Mouse (Mus musculus) common myeloid progenitor, adult 5-6 weeks (primary cell): Measurements from ENCODE around the gene Usp2. TPM values are rescaled to one million over a fixed set of nuclear protein-coding genes. Genes with fewer than 3 reads are reported as not detected.
A peak's percentile ranks its signal among the peaks of the same experiment; 100 is the strongest.

Experiments used
- ATAC-seq: replicated peaks from 2 replicates; pipeline ENCODE4 v1.8.0; 2016; ENCODE audit warnings: low read depth, mild to moderate bottlenecking, moderate TSS enrichment, inconsistent platforms; ENCODE audit not compliant: poor library complexity, severe bottlenecking
- total RNA-seq: library from RNA; stranded (forward); fragments of 200-1000, 187-1606 nt; gene quantifications from 2 replicates; pipeline ENCODE4 v1.2.3, GENCODE M21; 2017

Usp2 gene
- total RNA-seq, result 3.8 and 5.0 TPM in 2 replicates

DNA sequence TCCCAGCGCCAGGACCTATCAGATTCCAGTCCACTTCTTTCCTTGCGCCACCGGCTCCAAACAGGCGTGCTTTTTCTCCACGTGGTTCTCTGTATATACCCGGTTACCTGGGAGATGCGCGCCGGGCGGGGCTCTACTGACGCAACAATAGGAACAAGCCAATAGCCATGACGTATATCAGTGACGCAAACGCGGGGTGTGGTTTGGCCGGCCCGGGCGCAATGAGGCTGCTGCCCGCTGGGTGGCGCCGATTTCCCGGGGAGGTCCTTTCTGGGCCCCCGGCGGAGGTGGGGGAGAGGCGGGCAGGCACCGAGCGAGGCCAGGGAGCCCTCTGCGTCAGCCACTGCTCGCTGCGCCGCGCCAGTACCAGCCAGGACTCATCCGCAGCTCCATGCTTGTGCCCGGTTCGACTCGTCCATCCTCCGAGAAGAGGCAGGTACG is at the start of gene Usp2:
Usp2 (plus strand) TSS at position 237 of the 441 bp plus-strand sequence.
- peak; percentile 94 for ATAC-seq

DNA sequence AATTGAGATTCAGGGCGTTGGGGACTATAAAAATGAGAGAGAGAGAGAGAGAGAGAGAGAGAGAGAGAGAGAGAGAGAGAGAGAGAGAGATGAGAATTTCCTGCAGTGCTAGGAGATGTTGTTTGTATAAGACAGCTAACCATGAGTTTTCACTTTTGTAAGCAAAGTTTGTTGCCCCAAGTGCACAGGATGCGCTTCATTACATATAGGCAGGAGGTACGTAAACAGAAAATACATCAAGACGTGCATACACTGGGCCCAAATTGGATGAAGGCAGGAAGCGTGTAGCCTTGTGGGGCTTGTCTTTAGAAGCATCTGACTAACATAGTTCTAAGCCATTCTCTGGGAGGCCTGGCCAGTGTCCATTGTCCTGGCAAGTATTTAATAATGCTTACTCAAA is 49.0 kb upstream of the Usp2 start:
- no peak for ATAC-seq

DNA sequence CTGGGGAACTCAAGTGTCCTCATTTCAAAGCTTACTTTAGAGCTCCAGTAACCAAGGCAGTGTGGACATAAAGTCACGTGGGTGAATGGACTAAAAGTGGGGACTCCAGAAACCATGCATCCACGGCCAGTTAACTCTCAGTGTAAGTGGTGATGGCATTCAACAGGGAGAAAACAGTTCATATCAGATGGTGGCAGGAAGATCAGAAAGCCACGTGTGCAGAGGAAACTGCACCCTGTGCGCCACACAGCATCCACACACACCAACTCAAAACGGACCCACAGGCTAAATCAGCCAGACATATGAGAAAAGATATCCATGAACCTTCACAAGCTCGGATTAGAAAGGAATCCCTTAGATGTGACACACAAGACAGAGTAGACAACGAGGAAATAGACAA is 46.8 kb upstream of the Usp2 start:
- no peak for ATAC-seq

DNA sequence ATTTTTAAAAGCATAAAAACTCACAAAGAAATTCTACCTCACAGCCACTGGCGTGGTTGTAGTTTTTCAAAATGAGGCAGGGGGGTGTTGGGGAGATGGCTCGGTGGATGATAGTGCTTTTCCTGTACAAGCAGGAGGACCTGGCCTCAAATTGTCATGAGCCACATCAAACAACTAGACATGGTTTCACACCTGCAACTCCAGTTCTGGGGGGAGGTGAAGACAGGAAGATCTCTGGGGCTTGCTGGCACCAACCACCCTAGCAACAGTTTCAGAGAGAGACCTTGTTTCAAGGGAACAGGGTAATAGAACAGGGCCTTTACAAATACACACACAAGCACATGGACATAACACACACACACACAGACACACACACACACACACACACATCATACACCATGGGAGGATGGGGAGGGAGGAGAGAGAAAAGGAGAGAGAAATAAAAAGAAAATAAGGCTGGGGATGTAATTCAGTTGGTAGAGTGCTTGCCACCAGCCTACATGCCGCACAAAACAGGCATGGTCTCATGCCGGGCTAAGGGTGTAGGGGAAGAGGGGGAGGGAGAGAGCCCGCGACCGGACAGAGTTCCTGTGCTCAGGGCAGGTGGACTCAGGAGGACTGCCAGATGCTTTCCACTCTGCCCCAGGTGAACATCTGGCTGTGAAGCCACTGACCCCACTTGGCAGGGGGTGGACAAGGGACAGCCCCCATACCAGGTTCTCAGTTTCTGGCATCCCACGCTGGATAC is 44.5 kb upstream of the Usp2 start:
- no peak for ATAC-seq

DNA sequence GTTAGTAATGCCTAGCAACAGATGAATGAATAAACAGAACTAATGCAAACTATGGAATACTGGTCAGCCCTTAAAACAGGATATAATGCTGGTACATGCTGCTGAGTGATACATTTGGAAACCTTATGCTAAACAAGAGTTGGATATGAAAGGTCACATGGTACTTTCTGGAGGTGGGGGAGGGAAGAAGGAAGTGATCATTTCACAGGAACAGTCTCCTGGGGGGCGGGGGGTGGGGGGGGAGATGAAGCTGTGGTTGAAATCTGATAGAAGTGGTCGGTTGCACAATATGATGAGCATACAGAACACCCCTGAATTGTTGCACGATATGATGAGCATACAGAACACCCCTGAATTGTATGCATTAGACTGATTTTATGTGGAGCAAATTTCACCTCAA is 42.7 kb upstream of the Usp2 start:
- no peak for ATAC-seq

DNA sequence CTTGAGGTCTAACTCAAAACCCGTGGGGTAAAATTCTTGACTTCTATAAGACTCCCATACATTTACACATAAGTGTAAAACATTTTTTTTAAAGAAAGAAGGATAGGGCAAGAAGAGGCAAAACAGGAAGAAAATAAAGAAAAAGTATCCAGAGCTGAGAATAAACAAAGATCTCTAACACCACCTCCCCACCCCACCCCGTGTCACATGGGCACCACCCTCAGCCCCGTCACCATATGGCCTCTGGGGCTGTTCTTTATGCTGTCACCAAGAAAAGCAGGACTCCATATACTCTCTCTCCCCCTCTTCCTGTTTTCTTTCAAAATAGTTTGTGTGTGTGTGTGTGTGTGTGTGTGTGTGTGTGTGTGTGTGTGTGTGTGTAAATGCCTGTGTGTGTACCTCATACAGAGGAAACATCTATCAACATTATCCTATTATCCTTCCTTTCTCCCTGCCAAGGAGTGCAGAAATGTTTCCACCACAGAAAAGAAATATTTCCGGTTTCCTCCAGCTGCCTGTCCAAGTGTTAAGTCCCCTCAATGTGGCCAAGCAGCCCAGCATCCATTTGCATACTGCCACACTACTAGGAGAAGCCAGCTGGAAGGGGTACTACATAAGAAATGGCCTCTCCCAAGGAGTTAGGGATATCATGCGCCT is 37.1 kb upstream of the Usp2 start:
- ATAC-seq, result no peak

DNA sequence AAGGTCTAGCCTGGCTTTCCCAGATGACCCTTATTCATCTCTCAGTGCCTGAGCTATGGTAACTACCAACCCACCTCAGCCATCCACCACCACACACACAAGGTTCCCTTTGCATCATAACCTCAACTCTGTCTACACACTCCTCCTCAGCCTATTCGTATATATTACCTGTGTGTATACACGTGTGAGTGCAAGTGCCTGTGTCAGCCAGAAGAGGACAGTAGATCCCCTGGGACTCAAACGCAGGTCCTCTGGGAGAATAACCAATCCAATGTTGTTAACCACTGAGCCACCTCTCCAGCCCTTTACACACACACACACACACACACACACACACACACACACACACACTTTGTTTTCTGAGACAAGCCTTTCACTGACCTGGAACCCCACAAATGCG is 36.2 kb upstream of the Usp2 start:
- no peak for ATAC-seq

DNA sequence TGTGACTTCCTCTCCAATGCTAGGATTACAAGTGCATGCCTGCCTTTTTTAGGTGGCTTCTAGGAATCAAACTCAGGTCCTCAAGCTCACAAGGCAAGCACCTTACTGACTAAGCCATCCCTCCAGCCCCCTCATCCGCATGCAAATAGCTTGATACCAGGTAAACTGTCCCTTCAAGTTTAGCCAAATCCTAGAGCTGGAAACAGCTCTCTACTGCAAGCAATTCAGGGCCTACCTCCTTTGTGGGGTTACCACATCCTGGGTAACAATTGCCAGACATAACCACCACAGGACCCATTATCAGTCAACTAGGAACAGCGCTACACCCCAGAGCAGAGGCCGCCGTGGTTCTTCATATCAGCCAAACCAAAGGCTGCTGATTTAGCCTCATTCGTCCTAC is 35.7 kb upstream of the Usp2 start:
- peak; percentile 85 for ATAC-seq

DNA sequence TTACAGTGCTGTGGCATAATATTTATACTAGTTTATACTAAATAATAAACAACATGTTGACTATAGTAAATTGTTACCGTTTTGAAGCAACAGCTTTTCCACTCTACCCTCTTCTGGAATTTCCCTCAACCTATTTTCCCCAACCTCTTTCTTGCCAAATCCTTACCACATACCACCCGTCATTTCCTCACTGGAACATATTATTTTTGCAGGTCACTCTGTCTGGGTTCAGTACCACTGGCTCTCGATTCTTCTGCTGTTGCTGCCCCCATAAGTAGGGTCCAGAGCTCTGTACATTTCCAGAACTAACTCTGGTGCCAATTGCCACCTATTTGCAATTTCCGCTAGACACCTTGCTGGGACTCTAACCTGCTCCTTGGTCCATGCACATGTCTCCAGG is 34.9 kb upstream of the Usp2 start:
- no peak for ATAC-seq

DNA sequence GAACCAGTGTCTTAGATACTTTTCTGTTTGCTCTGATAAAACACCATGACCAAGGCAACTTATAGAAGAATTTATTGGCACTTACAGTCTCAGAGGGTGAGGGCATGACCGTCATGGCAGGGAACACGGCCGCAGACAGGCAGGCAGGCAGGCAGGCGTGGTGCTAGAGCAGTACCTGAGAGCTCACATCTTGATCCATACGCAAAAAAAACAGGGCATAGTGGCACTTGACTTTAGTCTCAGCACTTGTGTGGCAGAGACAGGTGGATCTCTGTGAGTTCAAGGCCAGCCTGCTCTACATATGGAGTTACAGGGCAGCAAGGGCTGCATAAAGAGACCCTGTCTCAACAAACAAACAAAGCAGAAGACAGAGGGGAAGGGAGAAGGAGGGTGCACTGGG is 33.5 kb upstream of the Usp2 start:
- ATAC-seq, result no peak

DNA sequence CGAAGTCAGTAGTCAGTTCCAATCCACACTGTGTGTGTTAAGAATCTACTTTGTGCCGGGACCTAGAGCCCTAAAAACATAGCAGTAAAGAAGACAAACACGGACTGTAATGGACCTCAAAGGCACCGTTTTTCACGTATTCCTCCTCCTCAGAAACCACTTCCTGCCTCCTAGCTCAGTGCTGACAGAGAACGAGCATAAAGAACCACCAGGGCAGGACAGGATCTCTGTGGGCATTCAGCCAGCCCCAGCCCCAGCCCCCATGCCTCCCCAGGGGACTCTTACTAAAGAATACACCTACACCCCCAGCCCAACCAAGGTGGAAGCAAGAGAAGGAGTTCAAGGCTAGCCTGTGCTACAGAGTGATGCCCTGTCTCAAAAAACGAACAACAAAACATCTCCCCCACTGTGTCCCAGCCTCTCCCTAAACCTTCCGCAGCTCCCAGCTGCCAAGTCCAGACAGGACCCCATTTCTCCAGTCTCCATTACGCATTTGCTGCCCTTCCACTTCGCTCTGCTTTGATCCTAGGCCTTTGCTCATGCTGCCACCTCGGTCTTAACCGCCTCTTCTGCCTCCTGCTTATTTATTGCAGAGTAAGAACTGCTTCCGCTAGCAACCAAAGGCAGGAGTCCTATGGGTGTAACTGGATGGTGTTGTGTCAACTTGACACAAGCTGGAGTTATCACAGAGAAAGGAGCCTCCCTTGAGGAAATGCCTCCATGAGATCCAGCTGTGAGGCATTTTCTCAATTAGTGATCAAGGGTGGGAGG is 32.7 kb upstream of the Usp2 start:
- ATAC-seq, result 0 out of 2 replicates have a peak, but pooled peaks have one; percentile 16

DNA sequence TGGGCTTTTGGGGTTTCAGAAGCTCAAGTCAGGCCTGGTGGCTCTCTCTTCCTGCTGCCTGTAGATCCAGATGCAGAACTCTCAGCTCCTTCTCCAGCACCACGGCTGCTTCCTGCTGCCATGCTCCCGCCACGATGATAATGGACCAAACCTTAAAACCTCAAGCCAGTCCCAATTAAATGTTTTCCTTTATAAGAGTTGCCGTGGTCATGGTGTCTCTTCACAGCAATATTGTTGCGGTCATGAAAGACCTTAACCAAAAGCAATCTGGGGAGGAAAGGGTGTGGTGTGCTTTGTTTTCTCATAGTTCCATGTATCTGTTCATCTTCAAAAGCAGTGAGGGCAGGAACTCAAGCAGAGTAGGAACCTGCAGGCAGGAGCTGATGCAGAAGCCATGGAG is 29.7 kb upstream of the Usp2 start:
- ATAC-seq, result no peak

DNA sequence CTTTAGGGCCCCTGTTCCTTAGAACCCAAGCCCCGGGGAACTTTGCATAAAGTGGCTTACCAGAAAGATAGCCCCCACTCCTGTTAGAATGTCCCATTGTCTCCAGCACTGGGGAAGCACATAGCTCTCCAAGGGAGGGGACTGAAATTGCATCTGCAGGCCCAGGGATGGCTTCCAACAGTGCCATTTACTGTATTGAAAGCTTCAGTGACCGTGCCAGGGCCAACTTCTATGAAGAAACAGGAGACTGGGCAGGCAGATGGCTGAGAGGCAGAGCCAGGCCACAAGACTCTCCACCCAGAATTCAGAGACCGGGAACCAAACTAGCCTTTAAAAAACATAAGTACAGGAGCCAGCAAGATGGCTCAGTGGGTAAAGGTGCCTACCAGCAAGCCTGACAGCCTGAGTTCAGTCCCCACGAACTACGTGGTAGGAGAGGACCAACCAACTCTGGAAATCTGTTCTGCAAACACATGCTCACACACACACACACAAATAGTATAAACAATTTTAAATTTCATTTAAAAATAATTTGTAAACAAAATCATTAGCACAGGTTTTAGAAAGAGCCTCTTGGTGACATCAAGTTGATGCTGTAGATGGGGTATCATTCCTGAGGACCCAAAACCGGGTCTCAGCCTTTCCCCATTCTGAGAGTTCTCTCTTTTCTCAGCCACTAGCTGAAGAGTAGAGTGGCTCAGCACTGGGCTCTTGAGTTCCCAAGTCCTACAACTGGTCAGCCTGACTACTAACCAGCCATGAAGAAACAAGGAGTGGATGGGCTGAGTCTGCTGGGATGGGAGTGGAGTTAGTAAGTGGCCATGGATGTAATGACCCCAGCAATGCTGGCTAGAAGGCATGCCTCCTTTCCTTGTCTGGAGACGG is 25.1 kb upstream of the Usp2 start:
- ATAC-seq, result no peak

DNA sequence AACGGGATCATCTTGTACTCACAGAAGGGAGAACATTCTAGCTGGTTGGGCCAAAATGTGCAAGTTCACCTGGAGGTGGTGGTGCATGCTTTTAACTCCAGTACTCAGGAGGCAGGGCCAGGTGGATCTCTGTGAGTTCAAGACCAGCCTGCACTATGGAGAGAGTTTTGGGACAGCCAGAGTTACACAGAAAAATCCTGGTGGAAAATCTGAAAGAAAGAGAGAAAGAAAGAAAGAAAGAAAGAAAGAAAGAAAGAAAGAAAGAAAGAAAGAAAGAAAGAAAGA is 24.5 kb upstream of the Usp2 start:
- ATAC-seq, result no peak

DNA sequence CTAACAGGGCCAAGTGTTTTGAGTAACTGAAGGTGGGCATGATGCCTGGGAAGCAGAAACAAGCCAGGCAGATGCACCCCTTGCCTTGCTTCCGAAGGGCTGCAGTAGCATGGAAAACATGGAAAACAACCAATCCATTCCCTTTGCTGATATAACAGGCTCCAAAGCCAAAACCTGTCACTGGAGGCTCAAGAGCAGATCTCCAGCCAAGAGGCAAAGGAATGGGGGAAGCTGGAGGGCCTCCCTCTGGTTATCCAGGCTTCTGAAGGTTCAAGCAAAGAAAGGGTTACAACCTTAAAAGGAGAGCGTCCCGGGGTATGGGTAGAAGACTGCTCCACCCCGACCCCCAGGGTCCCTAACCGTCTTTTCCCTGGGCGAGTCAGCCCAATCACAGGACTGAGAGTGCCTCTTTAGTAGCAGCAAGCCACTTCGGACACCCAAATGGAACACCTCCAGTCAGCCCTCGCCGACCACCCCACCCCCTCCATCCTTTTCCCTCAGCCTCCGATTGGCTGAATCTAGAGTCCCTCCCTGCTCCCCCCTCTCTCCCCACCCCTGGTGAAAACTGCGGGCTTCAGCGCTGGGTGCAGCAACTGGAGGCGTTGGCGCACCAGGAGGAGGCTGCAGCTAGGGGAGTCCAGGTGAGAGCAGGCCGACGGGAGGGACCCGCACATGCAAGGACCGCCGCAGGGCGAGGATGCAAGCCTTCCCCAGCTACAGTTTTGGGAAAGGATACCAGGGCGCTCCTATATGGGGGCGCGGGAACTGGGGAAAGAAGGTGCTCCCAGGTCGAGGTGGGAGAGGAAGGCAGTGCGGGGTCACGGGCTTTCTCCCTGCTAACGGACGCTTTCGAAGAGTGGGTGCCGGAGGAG is 23.7 kb upstream of the Usp2 start, which contains the start of gene Thy1:
Thy1 (plus strand) TSS at position 549 of the 872 bp plus-strand sequence.
- ATAC-seq, result no peak

DNA sequence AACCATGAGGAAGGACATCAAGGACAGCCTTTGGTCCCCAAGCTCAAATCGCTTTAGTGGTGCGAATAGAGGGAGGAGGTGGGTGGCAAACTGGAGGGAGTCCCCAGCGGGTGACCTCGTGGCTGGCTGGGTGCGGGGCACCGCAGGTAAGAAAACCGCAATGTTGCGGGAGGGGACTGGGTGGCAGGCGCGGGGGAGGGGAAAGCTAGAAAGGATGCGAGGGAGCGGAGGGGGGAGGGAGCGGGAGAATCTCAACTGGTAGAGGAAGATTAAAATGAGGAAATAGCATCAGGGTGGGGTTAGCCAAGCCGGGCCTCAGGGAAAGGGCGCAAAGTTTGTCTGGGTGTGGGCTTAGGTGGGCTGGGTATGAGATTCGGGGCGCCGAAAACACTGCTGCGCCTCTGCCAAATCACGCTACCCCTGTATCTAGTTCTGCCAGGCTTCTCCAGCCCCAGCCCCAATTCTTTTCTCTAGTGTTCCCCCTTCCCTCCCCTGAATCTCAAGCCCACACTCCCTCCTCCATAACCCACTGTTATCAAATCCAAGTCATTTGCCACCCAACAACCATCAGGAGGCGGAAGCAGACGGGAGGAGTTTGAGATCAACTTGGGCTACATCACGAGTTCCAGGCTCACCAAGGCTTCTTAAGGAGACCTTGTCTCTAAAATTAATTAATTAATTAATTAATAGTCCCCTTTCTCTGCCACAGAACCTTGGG is 23.0 kb upstream of the Usp2 start:
- peak; percentile 51 for ATAC-seq

DNA sequence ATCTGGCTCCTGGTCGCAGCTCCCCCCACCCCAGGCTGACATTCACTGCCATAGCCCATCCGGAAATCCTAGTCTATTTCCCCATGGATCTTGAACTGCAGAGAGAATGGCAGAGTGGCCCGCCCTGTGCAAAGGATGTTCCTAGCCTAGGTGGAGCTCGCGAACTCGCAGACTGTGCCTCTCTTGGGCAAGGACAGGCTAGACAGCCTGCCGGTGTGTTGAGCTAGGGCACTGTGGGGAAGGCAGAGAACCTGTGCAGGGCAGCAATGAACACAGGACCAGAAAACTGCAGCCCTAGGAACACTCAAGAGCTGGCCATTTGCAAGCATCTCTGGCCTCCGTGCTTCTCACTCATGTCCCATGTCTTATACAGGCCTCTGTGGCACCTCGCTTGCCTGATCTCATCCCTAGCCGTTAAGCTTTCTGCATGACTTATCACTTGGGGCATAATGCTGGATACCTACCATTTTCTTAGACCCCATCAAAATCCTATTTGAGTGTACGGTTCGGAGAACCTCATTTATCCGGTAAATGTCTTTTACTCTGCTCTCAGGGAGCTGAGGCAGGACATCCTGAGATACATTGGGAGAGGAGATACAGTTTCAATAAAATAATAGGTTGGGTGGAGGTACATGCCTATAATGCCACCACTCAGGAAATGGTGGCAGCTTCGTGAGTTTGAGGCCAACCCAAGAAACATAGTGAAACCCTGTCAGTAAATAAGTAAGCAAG is 22.2 kb upstream of the Usp2 start:
- ATAC-seq, result no peak
